Mouse (Mus musculus) kidney, postnatal 14 days (tissue): ENCODE measurements around the gene Qrich2.
"Not testable (repeated sequence)": the region's sequence is repeated elsewhere in the genome, so short reads cannot be mapped to it uniquely, and the experiment has no call there.

Experiments
- DNase-seq: peaks from one replicate; pipeline ENCODE4 v3.0.0; 2022; ENCODE audit warnings: mixed read lengths

Gene Qrich2

DNA sequence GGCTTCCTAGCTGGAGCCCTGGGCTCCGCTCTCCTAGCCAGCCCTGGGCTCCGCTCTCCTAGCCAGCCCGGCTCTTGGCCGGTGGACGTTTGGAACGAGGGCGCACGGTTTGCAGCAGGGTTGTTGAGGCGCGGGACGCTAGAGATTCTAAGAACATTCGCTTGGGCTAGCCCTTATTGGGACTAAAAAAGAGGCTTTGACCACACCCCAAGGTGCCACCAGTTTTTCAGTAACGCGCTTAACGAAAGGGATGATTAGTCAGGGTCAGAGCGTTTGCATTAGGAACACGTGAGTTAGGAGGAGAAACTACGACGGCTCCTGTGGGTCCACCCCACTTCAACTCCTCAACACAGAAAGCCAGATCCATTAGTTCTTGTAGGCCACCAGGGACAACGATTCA lies at the start of gene Qrich2:
Qrich2 (minus strand) TSS at position 101 of the 400 bp plus-strand sequence.
- DNase-seq, result no peak

DNA sequence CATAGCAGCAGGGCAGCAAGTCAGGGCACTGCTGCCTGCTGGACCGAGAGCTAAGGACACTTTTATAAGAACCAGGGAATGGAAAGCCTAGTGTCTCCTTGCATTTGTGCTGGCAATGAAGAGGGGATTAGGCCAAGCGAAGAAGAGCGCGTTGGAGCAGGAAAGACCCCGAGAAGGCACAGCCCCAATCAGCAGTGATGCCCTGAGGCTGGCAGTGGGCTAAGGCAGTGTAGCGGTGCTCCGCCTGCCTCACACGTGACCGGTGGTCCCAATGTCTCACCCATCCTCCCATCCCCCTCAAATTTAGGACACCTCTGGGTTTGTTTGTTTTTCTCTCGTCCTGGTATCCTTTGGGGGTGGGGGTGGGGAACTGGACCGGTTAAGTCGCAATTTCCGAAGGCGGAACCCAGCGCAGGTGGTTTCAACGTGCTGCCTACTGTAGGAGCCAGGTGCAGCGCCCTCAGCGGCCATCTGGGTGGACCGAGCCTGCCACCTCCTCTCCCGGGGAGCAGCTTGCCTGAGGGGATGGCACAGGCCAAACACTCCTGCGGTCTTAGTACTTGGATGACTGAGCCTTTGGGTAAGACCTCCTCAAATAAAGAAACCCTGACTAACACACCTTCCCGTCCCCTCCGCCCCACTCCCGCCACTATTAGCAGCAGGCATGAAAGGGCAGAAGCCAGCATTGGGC lies 49.4 kb upstream of the Qrich2 start:
- peak; percentile 41 for DNase-seq

DNA sequence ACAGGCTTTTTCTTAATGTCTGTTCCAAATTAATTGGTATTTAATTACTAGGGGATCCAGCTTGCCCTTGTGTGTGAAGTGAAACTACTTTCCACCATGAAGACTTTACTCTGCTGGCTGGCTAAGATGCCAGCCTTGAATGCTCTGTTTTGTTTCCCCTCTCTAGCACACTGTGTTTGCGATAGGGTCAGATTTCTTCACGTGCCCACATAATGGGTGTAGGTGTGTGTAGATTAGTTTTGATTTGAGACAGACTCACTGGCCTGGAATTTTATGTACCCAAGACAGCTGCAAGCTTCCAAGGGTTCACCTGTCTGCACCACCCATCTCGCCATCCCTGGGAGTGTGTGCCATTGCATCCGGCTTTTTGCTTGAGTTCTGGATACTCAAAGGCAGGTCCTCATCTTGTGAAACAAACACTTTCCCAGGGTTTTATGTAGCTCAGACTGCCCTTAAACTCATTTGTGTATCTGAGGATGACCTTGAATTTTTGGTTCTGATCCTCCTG lies 47.5 kb upstream of the Qrich2 start:
- no peak for DNase-seq

DNA sequence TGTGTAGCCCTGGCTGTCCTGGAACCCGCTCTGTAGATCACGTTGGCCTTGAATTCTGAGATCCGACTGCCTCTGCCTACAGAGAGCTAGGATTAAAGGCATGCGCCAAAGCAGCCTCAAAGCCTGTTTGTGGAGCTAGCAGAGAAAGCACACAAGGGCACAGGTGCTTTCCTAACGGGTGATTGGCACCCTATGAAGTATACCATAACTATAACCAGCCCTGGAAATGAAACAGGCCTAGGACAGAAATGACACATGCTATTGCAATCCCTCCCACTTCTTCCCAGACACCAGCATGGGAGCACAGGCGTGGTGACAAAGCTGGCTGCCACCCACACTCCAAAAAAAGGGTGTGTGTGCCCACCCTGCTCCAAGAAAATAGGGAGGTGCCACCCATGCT lies 46.9 kb upstream of the Qrich2 start:
- DNase-seq, result no peak

DNA sequence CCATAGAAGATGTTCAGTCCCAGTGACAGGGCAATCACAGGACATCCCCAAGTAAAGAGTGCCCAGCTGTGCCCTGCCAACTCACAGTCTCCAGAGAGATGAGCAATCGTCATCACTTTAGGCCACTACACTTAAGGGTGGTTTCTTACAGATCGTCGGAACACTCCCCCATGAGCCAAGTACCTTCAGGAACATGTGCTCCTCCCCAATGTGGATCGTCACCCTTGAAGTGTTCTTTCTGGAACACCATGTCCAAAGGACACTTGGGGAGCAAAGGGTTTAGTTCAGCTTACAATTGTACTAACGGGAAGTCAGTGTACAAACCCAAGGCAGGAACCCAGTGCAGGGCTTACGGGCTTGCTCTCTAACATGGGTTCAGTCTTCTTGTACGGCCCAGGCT lies 46.1 kb upstream of the Qrich2 start:
- no peak for DNase-seq

DNA sequence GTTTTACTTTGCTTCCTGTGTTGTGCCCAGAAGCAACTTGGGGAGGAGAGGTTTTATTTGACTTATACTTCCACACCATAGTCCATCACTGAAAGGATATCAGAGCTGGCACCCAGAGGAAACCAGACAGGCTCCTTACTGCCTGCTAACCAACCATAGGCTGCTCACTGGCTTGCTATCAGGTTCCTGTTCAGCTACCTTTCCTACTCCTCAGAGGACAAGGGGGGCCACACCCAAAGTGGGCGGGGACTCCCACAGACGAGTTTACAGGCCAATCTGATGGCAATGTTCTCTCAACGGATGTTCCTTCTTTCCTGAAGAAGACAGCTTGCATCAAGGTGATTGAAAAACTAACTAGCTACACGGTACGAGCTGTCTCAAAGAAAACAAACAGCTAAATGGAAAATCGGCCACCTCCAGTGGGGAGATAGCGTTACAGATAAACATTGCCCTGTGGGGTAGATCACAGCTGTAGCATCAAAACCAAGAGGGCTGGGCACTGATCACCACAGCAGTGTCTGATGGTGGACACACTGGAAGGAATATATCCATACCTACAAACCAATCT lies 45.3 kb upstream of the Qrich2 start:
- no peak for DNase-seq

DNA sequence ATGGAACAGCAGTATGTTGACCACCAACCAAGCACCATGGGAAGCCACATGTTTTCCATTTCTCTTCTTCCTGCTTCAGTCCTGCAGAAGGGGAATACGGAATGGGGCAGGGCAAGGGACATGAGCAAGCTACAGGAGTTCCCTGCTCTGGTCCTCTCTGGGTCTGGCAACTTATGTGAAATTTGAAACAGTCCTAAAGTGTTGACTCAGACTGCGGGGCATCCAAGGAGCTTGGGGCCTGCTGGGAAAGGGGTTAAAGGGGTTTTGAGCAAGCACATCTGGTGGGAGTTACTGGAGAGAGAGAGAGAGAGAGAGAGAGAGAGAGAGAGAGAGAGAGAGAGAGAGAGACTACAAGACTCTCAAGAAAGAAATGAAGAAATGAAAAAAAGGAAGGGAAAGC lies 42.6 kb upstream of the Qrich2 start:
- no peak for DNase-seq

DNA sequence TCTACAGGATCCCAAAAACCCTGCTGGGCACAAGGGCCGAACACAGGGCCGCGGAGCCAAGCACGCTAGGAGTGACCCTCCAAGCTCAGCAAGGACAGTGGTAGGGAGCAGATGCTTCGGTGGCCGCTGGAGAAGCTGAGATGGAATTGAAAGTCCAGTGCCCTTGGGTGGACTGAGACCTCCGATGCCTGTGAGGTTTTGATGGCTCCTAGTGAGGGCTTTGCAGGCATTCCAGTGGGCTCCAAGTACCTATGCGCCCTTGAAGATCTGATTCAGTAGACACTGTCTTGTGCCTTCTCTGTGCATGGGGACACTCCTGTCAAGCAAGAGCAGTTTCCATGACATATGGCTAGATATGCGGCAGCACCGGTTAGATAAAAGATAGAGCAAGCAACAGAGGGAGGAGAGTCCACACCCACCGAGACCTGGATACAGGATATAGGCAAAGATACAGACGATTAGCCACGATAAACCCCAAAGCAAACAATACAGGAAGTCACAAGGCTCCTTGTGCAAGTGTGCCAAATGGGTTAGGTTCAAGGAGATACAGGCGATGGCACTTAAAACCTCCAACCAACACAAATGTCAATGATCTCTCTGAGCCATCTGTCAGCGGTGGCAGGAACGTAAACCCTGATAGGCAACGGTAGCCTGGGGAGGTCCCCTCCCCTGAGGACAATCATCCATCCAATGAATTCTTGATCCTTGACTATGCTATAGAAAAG lies 40.3 kb upstream of the Qrich2 start:
- DNase-seq, result no peak

DNA sequence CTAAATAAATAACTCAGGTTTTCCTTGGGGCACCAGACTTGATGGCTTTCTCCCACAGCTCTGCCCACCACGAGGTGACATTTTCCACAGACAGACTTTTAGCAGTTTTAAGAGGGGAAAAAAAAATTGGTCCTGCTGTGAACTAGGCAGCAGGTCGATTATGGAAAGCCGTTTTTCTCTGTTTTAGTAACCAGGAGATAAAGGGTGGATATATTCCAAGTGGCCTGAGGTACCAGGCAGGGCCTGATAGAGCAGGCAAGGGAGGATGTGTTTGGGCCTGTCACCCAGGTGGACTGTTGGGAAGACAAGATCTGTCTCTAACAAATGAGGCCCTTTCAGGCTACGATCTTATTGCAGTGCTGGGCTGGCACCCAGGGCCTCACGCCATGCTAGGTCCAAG lies 39.5 kb upstream of the Qrich2 start:
- no peak for DNase-seq

DNA sequence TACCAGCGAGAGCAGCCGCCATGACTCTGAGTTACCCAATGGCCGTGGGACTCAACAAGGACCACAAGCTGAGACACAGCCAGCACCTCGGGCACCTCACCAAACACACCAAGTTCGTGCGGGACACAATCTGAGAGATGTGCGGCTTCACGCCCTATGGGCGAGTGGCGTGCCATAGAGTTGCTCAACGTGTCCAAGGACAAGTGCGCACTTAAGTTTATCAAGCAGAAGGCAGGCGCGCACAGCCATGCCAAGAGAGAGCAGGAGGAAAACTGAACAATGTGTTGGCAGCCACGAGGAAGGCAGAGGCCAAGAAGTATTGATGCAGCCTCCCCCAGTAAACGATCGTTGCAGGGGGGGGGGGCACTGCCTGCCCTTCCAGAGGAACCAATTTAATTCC lies 38.5 kb upstream of the Qrich2 start:
- no peak for DNase-seq

DNA sequence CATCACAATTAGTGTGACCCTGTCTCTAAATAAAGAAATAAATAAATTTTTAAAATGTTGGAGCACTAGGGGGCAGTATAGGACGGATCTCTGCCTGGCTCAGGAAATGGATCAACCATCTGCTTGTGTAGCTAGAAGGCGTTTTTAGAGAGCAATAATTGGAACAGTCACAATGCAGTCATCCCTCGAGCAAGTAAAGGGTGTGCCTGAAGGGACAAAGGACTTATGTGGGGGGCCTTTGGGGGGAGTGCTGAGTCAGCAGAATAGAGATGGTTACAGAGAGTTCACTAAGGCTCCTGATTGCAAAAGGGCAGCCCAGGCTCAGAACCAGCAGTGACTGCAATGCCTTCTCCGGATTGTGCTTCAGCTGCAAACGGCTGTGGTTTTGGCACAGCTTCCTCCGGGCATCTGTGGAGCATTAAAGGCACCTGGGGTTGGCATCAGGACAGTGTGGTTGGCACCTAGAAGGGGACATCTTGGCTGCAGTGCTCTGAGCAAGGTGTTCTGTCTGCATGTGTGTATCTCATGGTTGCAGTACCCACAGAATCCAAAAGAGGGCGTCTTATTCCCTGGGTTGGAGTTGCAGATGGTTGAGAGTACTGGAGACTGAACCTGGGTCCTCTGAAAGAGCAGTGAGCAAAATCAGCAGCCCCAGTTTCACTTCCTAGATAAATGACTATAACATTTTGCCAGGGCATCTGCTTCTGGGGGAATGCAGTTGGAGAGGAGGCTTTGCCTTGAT lies 35.1 kb upstream of the Qrich2 start:
- peak; percentile 47 for DNase-seq

DNA sequence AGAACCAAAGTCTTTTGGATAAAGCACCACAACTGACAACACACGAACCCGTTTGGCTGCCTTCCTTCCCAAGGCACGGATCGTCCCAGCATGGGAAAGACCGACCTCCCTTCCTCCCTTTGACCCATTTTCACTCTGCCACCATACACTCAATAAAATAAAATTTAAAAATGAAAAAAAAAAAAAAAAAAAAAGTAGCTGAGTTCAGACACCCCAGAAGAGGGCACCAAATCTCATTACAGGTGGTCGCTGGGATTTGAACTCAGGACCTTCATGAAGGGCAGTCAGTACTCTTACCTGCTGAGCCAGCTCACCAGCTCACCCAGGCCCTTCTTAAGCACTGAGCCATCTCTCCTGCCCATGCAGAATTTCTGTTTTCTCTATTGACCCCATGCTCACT lies 33.0 kb upstream of the Qrich2 start:
- no peak for DNase-seq

DNA sequence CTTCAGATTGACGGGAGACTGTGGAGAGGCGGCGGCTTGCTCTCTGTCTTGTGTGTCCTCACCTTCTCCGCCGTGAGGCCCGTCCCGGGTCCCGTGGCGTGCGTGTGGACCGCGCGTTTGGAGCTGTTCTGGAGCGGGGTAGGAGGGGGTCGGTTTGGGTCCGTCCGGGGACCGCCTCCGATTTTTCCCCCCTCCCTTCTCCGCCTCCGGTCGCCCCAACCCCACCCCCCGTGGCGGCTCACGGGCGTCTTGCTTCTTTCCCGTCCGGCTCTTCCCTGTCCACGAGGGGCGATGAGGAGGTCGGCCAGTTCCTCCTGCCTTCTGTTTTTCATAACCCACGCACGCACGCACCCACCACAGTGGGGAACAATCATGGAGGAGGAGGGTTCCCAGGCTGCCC lies 32.6 kb upstream of the Qrich2 start:
- DNase-seq, result no peak

DNA sequence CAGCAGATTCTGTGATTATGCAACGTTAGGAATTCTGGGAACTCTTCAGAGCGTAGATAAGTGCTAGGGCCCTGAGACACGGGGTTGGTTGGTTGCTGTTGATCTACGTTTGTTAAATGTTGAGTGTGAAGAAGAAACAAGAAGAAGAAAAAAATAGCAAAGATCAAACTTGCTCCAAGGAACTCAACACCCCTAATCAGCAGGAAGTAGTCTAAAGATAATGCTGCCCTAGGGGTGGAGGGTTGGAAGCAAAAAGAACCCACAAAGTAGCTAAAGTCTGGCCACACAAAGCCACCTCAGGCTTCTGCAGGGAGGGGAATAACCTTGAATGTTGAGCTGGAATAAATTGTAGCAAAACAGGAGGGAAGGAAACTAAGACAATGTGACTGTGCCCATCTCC lies 31.3 kb upstream of the Qrich2 start:
- no peak for DNase-seq

DNA sequence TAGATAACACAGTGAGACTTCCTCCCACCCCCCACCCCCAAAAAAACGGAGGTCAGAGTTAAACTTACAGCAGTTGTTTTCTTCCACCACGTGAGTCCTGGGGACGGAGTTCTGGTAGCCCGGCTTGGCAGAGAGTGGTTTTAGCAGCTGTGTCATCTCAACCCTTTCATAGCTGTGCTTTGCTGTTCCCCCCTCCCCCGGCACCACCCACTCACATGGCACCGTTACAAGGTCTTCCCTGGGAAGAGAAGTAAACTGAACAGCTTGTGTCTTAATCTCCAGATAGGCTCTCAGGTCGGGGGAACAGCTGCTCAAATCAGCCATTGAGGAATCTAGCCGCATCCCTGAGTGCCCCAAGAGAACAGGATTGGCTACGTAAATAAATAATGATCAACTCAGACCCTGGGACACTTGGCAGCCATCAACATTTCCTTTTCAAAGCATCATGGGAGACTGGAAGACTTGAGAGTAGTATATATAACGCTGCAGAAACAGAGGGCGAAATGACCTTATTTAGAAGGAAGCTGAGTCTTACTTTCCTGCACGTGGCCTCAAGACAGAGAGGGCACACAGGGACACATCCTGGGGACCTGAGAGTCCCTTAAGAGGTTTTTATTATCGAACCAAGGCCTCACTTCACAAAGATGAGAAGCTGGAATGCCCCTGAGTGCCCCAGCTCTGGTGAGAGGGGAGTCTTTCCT lies 28.6 kb upstream of the Qrich2 start:
- peak; percentile 85 for DNase-seq

DNA sequence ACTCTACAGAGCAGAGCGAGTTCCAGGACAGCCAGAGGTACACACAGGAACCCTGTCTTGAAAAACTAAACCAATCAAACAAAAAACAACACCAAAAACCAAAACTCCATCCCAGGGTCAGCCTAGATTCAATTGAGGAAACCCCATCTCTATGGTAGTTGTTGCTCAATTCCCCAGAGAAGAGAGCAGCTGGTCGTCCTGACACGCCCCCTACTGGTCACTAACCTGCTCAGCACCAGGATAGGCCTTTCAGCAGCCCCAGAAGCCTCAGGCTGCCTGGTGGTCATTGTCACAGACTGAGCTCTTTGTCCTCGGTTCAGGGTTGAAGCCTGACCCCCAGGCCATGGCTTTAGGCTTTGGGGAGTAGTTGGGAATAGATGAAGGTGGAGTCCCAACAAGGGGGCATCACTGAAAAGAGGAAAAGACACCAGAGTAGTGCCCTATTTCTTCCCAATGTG lies 27.8 kb upstream of the Qrich2 start, which contains the start of gene Prpsap1:
Prpsap1 (minus strand) TSS at position 408 of the 458 bp plus-strand sequence.
- DNase-seq, result peak; percentile 63

DNA sequence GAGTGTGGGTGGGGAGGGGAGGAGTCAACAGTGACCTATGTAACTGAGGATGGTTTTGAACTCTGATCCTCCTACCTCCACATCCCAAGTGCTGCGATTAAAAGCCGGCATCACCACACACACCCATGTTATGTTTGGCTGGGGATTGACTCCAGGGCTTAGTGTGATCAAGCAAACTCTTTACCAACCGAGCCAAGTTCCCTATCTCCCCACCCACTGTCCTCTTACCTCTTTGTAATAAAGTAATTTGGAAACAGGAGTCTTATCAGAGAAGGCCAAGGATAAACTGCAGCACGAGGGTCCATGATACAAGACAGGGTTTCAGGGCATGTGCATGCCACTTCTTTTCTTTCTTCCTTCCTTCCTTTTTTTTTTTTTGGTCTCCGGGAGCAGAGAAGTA lies 27.1 kb upstream of the Qrich2 start:
- no peak for DNase-seq

DNA sequence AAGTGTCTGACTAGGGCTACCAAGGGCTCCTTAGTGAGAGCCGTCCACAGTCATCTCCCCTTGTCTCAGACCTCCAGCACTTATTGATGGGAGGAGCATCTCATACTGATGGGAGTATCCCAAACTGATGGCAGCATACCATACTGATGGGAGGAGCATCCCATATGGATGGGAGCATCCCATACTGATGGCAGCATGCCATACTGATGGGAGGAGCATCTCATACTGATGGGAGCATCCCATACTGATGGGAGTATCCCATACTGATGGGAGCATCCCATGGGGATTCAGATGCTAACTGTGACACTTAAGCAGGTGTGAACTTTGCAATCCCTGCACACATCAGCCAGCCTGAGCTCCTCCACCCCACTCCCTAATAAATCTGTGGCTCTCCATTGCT lies 26.5 kb upstream of the Qrich2 start:
- DNase-seq, result not testable (repeated sequence)

DNA sequence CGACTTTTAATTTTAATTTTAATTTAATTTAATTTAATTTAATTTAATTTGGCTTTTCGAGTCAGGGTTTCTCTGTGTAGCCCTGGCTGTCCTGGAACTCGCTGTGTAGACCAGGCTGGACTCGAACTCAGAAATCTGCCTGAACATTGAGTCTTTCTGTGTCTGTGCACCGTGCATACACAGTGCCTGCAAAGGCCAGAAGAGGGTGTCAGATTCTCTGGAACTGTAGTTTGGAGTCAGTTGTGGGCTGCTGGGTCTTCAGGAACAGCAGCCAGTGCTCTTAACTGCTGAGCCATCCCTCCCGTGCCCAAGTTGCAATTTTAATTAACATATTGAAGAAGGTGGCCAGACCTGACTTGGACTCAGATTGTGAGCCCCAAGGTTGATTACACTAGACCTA lies 25.3 kb upstream of the Qrich2 start:
- DNase-seq, result no peak

DNA sequence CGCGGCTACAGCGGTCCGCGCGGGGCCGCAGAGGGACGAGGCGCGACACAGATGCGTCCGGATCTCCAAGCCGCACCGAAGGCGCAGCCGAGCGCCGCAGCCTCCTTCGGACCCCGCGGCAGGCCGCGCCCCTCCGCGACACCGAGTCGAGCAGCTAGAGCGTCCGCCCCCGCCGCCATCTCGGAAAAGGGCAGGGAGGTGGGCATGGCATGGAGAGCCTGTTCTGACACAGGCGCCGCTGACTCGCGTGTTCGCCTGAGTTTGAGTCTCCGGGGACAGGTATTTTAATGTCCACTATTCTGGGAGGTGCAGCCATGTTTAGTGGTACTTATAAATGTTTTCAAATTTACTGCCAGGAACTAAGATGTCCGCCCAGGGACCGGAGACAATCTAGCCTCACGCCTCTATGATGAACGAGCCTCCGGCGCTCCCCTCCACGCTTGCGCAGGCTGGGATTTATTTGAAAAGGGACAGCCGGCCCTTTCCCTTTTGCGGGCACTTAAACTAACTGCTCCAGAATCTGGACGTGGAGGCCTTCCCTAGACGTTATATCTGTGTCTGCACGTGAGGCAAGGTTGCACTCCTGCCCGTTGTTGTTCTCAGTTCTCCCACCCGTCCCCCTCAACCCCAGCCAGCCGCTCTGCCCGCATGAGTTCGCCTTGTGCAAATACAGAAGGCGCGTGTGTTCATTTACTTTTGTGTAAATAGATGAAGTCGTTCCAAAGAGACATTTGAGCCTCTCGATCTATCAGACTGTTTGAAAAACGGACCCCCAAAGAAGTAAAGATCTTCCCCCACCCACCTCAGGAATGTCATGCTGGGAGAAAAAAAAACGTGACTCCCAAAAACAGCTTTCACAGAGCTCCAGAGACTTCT lies 24.4 kb upstream of the Qrich2 start:
- DNase-seq, result peak; percentile 93

DNA sequence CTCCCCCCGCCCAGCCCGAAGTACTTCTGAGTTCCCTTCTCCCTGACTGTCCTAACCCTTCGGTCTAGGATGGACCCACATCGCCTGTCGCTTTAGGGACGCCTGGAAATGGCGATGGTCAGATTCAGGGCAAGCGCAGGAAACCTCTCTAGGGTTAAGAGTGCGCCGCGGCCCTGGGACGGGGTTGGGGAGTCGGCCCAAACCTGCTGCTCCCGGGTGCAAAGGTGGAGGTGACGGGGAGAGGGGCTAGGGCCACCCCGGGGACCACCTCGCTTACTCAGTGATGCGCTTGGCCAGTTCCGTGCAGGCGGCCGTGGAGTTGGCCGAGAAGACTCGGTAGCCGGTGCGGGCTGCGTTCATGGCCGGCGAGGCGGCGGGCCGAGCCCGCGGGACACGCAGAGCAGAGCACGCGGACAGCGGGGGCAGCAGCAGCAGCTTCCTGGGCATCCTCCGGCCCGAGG lies 23.8 kb upstream of the Qrich2 start:
- no peak for DNase-seq
